Mouse (Mus musculus): Measurements from ENCODE around the gene Cdc42bpg. TPM values are rescaled to one million over a fixed set of nuclear protein-coding genes. Genes with fewer than 3 reads are reported as not detected.

Cdc42bpg gene
- total and polyA plus RNA-seq, 3 experiments: 2.6 to 4.5 TPM; not detected in 1

DNA sequence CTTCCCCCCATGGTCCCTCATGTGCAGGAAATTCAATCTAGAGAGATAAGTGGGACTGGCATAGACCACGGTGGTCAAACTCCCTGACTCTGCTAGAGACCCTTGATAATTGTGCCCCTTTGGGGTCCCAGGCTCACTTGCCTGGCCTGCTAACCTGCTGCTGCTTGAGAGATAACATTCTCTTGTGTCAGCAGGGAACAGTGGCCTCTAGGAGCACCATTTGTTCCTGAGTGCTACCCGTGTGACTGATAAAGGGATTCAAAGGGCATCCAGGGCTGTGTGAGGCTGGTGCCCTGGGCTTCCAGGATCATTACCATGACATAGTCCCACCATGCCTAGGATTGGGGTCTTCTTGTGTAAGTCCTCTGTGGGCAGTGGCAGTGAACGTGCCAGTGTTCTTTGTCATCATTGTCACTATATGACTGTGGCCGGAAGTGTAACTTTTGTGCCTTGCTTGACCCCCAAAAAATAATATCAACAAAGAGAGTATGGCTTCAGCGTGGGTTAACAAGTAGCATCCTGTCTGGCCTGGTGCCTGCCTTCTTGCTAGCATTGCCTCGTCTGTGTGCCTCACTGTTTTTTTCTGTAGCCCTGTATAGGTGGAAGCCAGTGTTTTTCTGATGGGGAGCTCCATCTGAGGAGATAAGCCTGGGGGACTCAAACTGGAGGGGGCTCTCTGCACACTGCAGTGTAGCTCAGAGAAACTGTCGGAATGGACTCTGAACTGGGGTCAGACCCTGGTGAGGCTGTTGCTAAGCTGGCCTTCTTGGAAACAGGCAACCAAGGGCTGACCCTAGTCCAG, 20.4 kb upstream of the Cdc42bpg start:
- no peak for DNase-seq (ENCODE audit: low read depth, low spot score)
- H3K36me3 ChIP-seq (ENCODE audit: control insufficient read depth in 1 of 2, insufficient read depth in 2 of 2, low read length in 2 of 2): peaks cover 17 to 34% of the 10 kb centered on the region in 2 experiments
- no peaks in the 10 kb centered on the region for H3K9me3 ChIP-seq (replicated peaks; ENCODE audit: insufficient read depth, low read length)
- peak overlapping the region; percentile 73; the same call in 1 of the 2 replicates for H3K9ac ChIP-seq (ENCODE audit: control insufficient read depth, low read depth, low read length, poor library complexity, severe bottlenecking)
- no peaks in the 10 kb centered on the region for H3K27me3 ChIP-seq (ENCODE audit: control insufficient read depth in 1 of 2, insufficient read depth in 2 of 2, low read length in 2 of 2)
- 0 out of 2 replicates have a peak, but pooled peaks have one; percentile 13 for TF ChIP-seq BHLHE40 (IDR thresholded peaks at IDR 0.05; ENCODE audit: borderline replicate concordance, low read depth, low read length)
- peak; percentile 71 for TF ChIP-seq TAL1 (IDR thresholded peaks at IDR 0.05; ENCODE audit: low read length)
- no peak for TF ChIP-seq JUND (IDR thresholded peaks at IDR 0.05; ENCODE audit: low read depth, low read length)
- 0 out of 2 replicates have a peak, but pooled peaks have one; percentile 2 for TF ChIP-seq USF1 (IDR thresholded peaks at IDR 0.05; ENCODE audit: low read depth, low read length)
- 0 out of 4 replicates have a peak, but pooled peaks of 1 of the 2 experiments have one; percentile 23 for TF ChIP-seq EP300 (IDR thresholded peaks at IDR 0.05; ENCODE audit: low read depth in 1 of 2, low read length in 2 of 2)
- TF ChIP-seq MYC (IDR thresholded peaks at IDR 0.05; ENCODE audit: low read depth, low read length): no peak
- TF ChIP-seq RCOR1 (IDR thresholded peaks at IDR 0.05; ENCODE audit: low read depth, low read length): no peak
- no peak for TF ChIP-seq TBP (IDR thresholded peaks at IDR 0.05; ENCODE audit: low read depth, low read length)
- no peak for TF ChIP-seq SMC3 (IDR thresholded peaks at IDR 0.05; ENCODE audit: low read depth, low read length)
- TF ChIP-seq POLR2A (IDR thresholded peaks at IDR 0.05; ENCODE audit: control insufficient read depth in 1 of 2, insufficient read depth in 1 of 2, low read depth in 1 of 2, low read length in 2 of 2, poor library complexity in 1 of 2): no peak
- TF ChIP-seq SIN3A (IDR thresholded peaks at IDR 0.05; ENCODE audit: low read length): no peak
- TF ChIP-seq POLR2AphosphoS2 (IDR thresholded peaks at IDR 0.05; ENCODE audit: low read length): no peak
- no peak for TF ChIP-seq ZNF384 (IDR thresholded peaks at IDR 0.05; ENCODE audit: low read depth, low read length)
- no peak for TF ChIP-seq UBTF (IDR thresholded peaks at IDR 0.05; ENCODE audit: borderline replicate concordance, insufficient read depth, low read depth, low read length)
- peak; percentile 58 for TF ChIP-seq TCF12 (IDR thresholded peaks at IDR 0.05; ENCODE audit: low read depth, low read length)
- TF ChIP-seq GABPA (IDR thresholded peaks at IDR 0.05; ENCODE audit: low read depth, low read length): no peak
- TF ChIP-seq RAD21 (IDR thresholded peaks at IDR 0.05; ENCODE audit: low read depth, low read length): no peak
- TF ChIP-seq CTCF (IDR thresholded peaks at IDR 0.05 in 2 of 3, conservative IDR thresholded peaks at IDR 0.05 in 1 of 3; ENCODE audit: control insufficient read depth in 1 of 3, insufficient read depth in 1 of 3, low read depth in 2 of 3, low read length in 3 of 3, poor library complexity in 1 of 3, severe bottlenecking in 1 of 3): no peak
- H3K4me3 ChIP-seq (ENCODE audit: control insufficient read depth in 1 of 2, insufficient read depth in 1 of 2, low read depth in 2 of 2, low read length in 2 of 2): no peak overlapping the region
- H3K4me1 ChIP-seq (ENCODE audit: control insufficient read depth in 1 of 2, insufficient read depth in 2 of 2, low read length in 2 of 2): peaks cover 27 to 35% of the 10 kb centered on the region in 2 experiments
- H3K79me2 ChIP-seq (ENCODE audit: control insufficient read depth, insufficient read depth, low read length, poor library complexity): peaks cover 4% of the 10 kb centered on the region
- H3K27ac ChIP-seq (ENCODE audit: control insufficient read depth, low read depth, low read length): peak overlapping the region; percentile 98

Measured in MEL (cell line).